Mouse (Mus musculus): ENCODE data around the gene Smyd3. TPM values are rescaled to one million over a fixed set of nuclear protein-coding genes. Genes with fewer than 3 reads are reported as not detected.
A peak's percentile ranks its signal among the peaks of the same experiment; 100 is the strongest.

Gene Smyd3
- polyA plus RNA-seq, 1 experiment from 2014 or later: 28.3 TPM

- WGBS: 73% methylated on average over 5 of the region's 5 CpGs
- no peak for ATAC-seq
- Histone ChIP-seq H3K4me2 (ENCODE audit: low read length) (no peak overlapping the region), H3K4me3 (ENCODE audit: low read length) (no peak overlapping the region), H3K9me3 (ENCODE audit: control insufficient read depth, low read length) (no peaks in the 10 kb centered on the region), H3K36me3 (ENCODE audit: control insufficient read depth, insufficient read depth, low read length) (no peaks in the 10 kb centered on the region), H3K9ac (ENCODE audit: low read depth, low read length) (no peak overlapping the region), H3K4me1 (ENCODE audit: control insufficient read depth, insufficient read depth, low read depth, low read length) (peaks cover 4% of the 10 kb centered on the region; the same call in 1 of the 2 replicates), H3K27me3 (replicated peaks; ENCODE audit: control insufficient read depth, insufficient read depth, low read length) (no peaks in the 10 kb centered on the region), H3K27ac (ENCODE audit: low read depth, low read length) (no peak overlapping the region)
Observed at GRCm38 (mm10) chr1:179044165-179044564, 473.7 kb downstream of the Smyd3 start.

DNA sequence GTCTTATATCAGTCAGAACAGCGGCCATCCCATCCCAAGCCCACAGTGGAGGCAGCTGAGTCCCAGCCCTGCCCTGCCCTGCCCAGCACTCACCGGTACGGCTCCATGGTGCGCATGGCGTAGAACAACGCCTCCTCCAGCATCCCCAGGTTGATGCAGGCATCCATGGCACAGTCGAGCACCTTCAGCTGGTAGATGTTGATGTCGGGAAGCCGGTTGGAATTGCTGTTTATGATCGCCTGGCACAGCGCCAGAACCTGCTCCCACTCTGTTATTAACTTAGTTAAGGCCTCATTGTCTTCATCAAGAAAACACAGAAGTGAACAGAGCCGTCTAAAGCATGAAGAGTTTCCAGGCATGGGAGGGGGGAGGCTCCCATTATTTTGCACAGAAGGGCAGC lies 474.2 kb downstream of the Smyd3 start:
- WGBS: 53% methylated on average over 12 of the region's 12 CpGs

DNA sequence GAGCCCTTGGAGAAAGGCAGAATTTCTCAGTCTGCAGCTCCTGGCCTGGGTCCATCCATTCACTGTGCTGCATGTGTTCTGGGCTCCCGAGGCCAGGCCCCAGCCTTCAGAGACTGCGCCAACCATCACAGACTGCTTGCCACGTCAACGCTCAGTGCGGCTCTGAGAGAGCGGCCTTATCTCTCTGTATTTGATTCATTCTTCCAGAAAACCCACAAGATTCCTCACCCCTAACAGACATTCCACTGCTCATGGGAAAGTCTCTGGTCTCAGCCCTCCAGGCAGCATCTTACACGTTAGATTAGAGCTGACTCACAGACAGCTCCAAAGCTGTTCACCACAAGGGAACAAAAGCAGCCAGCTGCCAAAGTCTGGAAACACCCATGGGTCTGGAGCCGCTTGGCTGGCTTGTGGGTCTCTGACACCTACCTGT lies 475.9 kb downstream of the Smyd3 start:
- H3K9ac ChIP-seq (ENCODE audit: low read depth, low read length): no peak overlapping the region
- no peaks in the 10 kb centered on the region for H3K27me3 ChIP-seq (replicated peaks; ENCODE audit: control insufficient read depth, insufficient read depth, low read length)
- no peaks in the 10 kb centered on the region for H3K9me3 ChIP-seq (ENCODE audit: control insufficient read depth, low read length)
- H3K4me2 ChIP-seq (ENCODE audit: low read length): no peak overlapping the region
- WGBS: 55% methylated on average over 8 of the region's 8 CpGs
- ATAC-seq: peak; percentile 77
- no peak overlapping the region for H3K4me3 ChIP-seq (ENCODE audit: low read length)
- H3K4me1 ChIP-seq (ENCODE audit: control insufficient read depth, insufficient read depth, low read depth, low read length): peaks cover 4% of the 10 kb centered on the region; the same call in 1 of the 2 replicates
- no peak overlapping the region for H3K27ac ChIP-seq (ENCODE audit: low read depth, low read length)
- no peaks in the 10 kb centered on the region for H3K36me3 ChIP-seq (ENCODE audit: control insufficient read depth, insufficient read depth, low read length)

More for the DNA sequence above, 474.2 kb downstream of the Smyd3 start:
- no peak overlapping the region for H3K27ac ChIP-seq (ENCODE audit: low read depth, low read length)
- no peak overlapping the region for H3K9ac ChIP-seq (ENCODE audit: low read depth, low read length)
- H3K27me3 ChIP-seq (replicated peaks; ENCODE audit: control insufficient read depth, insufficient read depth, low read length): no peaks in the 10 kb centered on the region
- H3K4me2 ChIP-seq (ENCODE audit: low read length): no peak overlapping the region
- H3K4me1 ChIP-seq (ENCODE audit: control insufficient read depth, insufficient read depth, low read depth, low read length): peaks cover 4% of the 10 kb centered on the region; the same call in 1 of the 2 replicates
- no peaks in the 10 kb centered on the region for H3K36me3 ChIP-seq (ENCODE audit: control insufficient read depth, insufficient read depth, low read length)
- H3K4me3 ChIP-seq (ENCODE audit: low read length): no peak overlapping the region
- H3K9me3 ChIP-seq (ENCODE audit: control insufficient read depth, low read length): no peaks in the 10 kb centered on the region
- no peak for ATAC-seq

DNA sequence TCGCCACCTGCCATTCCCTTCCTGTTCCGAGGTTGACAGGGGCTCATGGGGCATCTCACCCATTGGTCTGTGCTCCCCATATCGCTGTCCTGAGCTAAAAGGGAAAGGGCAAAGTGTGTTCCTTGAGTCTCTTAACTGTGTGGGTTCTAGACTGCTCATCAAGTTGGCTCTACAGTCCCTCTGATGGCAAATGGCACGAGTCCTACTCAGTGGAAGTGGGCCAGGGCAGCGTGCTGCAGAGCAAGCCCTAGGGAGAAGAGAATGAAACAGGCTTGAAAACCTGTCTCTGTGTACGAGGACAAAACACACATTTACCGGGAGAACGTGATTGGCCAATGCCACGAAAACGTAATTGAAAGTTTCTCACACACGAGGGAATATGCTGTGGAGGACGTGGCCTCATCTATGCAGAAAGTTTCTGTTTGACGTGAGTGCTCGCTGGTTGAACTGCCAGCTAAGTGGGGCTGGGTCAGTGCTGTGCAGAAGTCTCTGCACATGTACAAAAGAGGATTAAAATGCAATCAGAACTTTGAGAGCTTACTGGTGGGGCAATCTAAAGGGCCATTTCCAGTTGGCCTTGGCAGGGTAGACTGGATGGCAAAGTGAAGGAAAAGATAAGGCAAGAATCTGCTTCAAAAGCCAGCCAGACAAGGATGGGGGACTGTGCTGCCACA lies 476.5 kb downstream of the Smyd3 start:
- Histone ChIP-seq H3K4me1 (ENCODE audit: control insufficient read depth, insufficient read depth, low read depth, low read length) (peaks cover 4% of the 10 kb centered on the region; the same call in 1 of the 2 replicates), H3K9ac (ENCODE audit: low read depth, low read length) (no peak overlapping the region), H3K27me3 (replicated peaks; ENCODE audit: control insufficient read depth, insufficient read depth, low read length) (no peaks in the 10 kb centered on the region), H3K9me3 (ENCODE audit: control insufficient read depth, low read length) (no peaks in the 10 kb centered on the region), H3K4me3 (ENCODE audit: low read length) (no peak overlapping the region), H3K36me3 (ENCODE audit: control insufficient read depth, insufficient read depth, low read length) (no peaks in the 10 kb centered on the region), H3K27ac (ENCODE audit: low read depth, low read length) (no peak overlapping the region), H3K4me2 (ENCODE audit: low read length) (no peak overlapping the region)
- 78% methylated on average over 14 of the region's 14 CpGs for WGBS
- ATAC-seq: no peak

GRCm38 (mm10) chr1:179038801-179039200 lies 479.0 kb downstream of the Smyd3 start:
- 86% methylated on average over 4 of the region's 4 CpGs for WGBS

DNA sequence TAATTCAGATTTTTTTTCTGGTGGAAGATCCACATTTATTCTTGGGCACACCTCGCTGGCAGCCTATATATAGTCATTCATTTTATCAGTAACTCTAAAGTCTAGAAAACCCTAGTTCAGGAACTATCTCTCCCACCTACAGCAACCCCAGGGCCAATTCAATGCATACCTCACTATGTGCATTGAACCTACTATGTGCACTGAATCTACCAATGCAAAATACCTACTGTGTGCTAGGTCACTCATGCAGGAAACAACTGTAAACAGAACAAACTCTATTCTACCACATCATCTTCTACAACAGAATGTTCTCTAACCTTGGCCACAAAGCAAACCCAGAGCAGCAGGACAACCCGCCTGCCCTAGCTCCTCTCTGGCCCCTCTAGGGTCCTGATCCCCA lies 484.9 kb downstream of the Smyd3 start:
- Histone ChIP-seq H3K27ac (ENCODE audit: low read depth, low read length) (no peak overlapping the region), H3K4me3 (ENCODE audit: low read length) (no peak overlapping the region), H3K27me3 (replicated peaks; ENCODE audit: control insufficient read depth, insufficient read depth, low read length) (no peaks in the 10 kb centered on the region), H3K4me1 (ENCODE audit: control insufficient read depth, insufficient read depth, low read depth, low read length) (no peaks in the 10 kb centered on the region), H3K9ac (ENCODE audit: low read depth, low read length) (no peak overlapping the region), H3K4me2 (ENCODE audit: low read length) (no peak overlapping the region), H3K9me3 (ENCODE audit: control insufficient read depth, low read length) (no peaks in the 10 kb centered on the region), H3K36me3 (ENCODE audit: control insufficient read depth, insufficient read depth, low read length) (no peaks in the 10 kb centered on the region)
- WGBS: 92% methylated on average over 2 of the region's 2 CpGs
- ATAC-seq: no peak

More at GRCm38 (mm10) chr1:179038801-179039200, 479.0 kb downstream of the Smyd3 start:
- H3K4me3 ChIP-seq (ENCODE audit: low read length): no peak overlapping the region
- H3K9me3 ChIP-seq (ENCODE audit: control insufficient read depth, low read length): no peaks in the 10 kb centered on the region
- H3K4me2 ChIP-seq (ENCODE audit: low read length): no peak overlapping the region
- no peak overlapping the region for H3K27ac ChIP-seq (ENCODE audit: low read depth, low read length)
- H3K27me3 ChIP-seq (replicated peaks; ENCODE audit: control insufficient read depth, insufficient read depth, low read length): no peaks in the 10 kb centered on the region
- no peak overlapping the region for H3K9ac ChIP-seq (ENCODE audit: low read depth, low read length)
- H3K36me3 ChIP-seq (ENCODE audit: control insufficient read depth, insufficient read depth, low read length): no peaks in the 10 kb centered on the region
- peaks cover 4% of the 10 kb centered on the region; the same call in 1 of the 2 replicates for H3K4me1 ChIP-seq (ENCODE audit: control insufficient read depth, insufficient read depth, low read depth, low read length)
- no peak for ATAC-seq

GRCm38 (mm10) chr1:179031581-179031980 lies 486.3 kb downstream of the Smyd3 start:
- 92% methylated on average over 5 of the region's 5 CpGs for WGBS
- Histone ChIP-seq H3K9me3 (ENCODE audit: control insufficient read depth, low read length) (no peaks in the 10 kb centered on the region), H3K4me1 (ENCODE audit: control insufficient read depth, insufficient read depth, low read depth, low read length) (no peaks in the 10 kb centered on the region), H3K9ac (ENCODE audit: low read depth, low read length) (no peak overlapping the region), H3K27me3 (replicated peaks; ENCODE audit: control insufficient read depth, insufficient read depth, low read length) (no peaks in the 10 kb centered on the region), H3K36me3 (ENCODE audit: control insufficient read depth, insufficient read depth, low read length) (no peaks in the 10 kb centered on the region), H3K4me2 (ENCODE audit: low read length) (no peak overlapping the region), H3K27ac (ENCODE audit: low read depth, low read length) (no peak overlapping the region), H3K4me3 (ENCODE audit: low read length) (no peak overlapping the region)
- ATAC-seq: no peak

GRCm38 (mm10) chr1:179026614-179027013 lies 491.2 kb downstream of the Smyd3 start:
- no peak overlapping the region for H3K4me2 ChIP-seq (ENCODE audit: low read length)
- no peak overlapping the region for H3K9ac ChIP-seq (ENCODE audit: low read depth, low read length)
- H3K4me3 ChIP-seq (ENCODE audit: low read length): no peak overlapping the region
- H3K9me3 ChIP-seq (ENCODE audit: control insufficient read depth, low read length): no peaks in the 10 kb centered on the region
- WGBS: 88% methylated on average over 4 of the region's 4 CpGs
- H3K36me3 ChIP-seq (ENCODE audit: control insufficient read depth, insufficient read depth, low read length): no peaks in the 10 kb centered on the region
- H3K27me3 ChIP-seq (replicated peaks; ENCODE audit: control insufficient read depth, insufficient read depth, low read length): no peaks in the 10 kb centered on the region
- H3K27ac ChIP-seq (ENCODE audit: low read depth, low read length): no peak overlapping the region
- ATAC-seq: no peak
- no peaks in the 10 kb centered on the region for H3K4me1 ChIP-seq (ENCODE audit: control insufficient read depth, insufficient read depth, low read depth, low read length)

- Histone ChIP-seq H3K9me3 (ENCODE audit: control insufficient read depth, low read length) (no peaks in the 10 kb centered on the region), H3K4me1 (ENCODE audit: control insufficient read depth, insufficient read depth, low read depth, low read length) (no peaks in the 10 kb centered on the region), H3K4me3 (ENCODE audit: low read length) (no peak overlapping the region), H3K4me2 (ENCODE audit: low read length) (no peak overlapping the region), H3K27me3 (replicated peaks; ENCODE audit: control insufficient read depth, insufficient read depth, low read length) (no peaks in the 10 kb centered on the region), H3K27ac (ENCODE audit: low read depth, low read length) (no peak overlapping the region), H3K36me3 (ENCODE audit: control insufficient read depth, insufficient read depth, low read length) (no peaks in the 10 kb centered on the region), H3K9ac (ENCODE audit: low read depth, low read length) (no peak overlapping the region)
- 75% methylated on average over 4 of the region's 4 CpGs for WGBS
- no peak for ATAC-seq
Observed at GRCm38 (mm10) chr1:179025169-179025568, 492.7 kb downstream of the Smyd3 start.
